Mouse (Mus musculus) 3134 (cell line): ENCODE data around the gene Apopt1.
A peak's percentile ranks its signal among the peaks of the same experiment; 100 is the strongest.

ENCODE experiments used
- DNase-seq: peaks from one replicate; pipeline ENCODE4 v3.0.0-alpha.2; 2011; ENCODE audit warnings: low spot score; ENCODE audit not compliant: insufficient read length; ENCODE audit errors: extremely low read depth

The Apopt1 gene

GRCm38 (mm10) chr12:111713004-111713651 is at the start of gene Apopt1, which contains the start of gene Bag5:
Gene Apopt1, plus strand, starts transcription at chr12:111713261.
Gene Bag5, minus strand, starts transcription at chr12:111713257.
- peak; percentile 89 for DNase-seq

- no peak for DNase-seq
These were observed 48.9 kb upstream of the Apopt1 start for GRCm38 (mm10) chr12:111664144-111664634.

- DNase-seq = no peak
These were observed 47.8 kb upstream of the Apopt1 start for GRCm38 (mm10) chr12:111665041-111665880.

- no peak for DNase-seq
These were observed 46.7 kb upstream of the Apopt1 start for GRCm38 (mm10) chr12:111666380-111666779.

- no peak for DNase-seq
These were observed 45.6 kb upstream of the Apopt1 start for GRCm38 (mm10) chr12:111667421-111667820.

GRCm38 (mm10) chr12:111668457-111668912 is 44.6 kb upstream of the Apopt1 start:
- peak; percentile 70 for DNase-seq

GRCm38 (mm10) chr12:111669000-111669788 is 43.9 kb upstream of the Apopt1 start:
- no peak for DNase-seq

GRCm38 (mm10) chr12:111669961-111670360 is 43.1 kb upstream of the Apopt1 start:
- no peak for DNase-seq

GRCm38 (mm10) chr12:111670371-111670971 is 42.6 kb upstream of the Apopt1 start:
- DNase-seq = no peak

GRCm38 (mm10) chr12:111670976-111671375 is 42.1 kb upstream of the Apopt1 start:
- no peak for DNase-seq

- no peak for DNase-seq
These were observed 41.6 kb upstream of the Apopt1 start for GRCm38 (mm10) chr12:111671431-111671902.

GRCm38 (mm10) chr12:111672176-111672575 is 40.9 kb upstream of the Apopt1 start, which contains the start of gene Ckb:
Gene Ckb, minus strand, starts transcription at chr12:111672338.
- no peak for DNase-seq

- no peak for DNase-seq
These were observed 40.5 kb upstream of the Apopt1 start for GRCm38 (mm10) chr12:111672581-111672980.

GRCm38 (mm10) chr12:111674850-111675486 is 38.1 kb upstream of the Apopt1 start:
- DNase-seq = no peak

GRCm38 (mm10) chr12:111675797-111676580 is 37.1 kb upstream of the Apopt1 start:
- no peak for DNase-seq

- DNase-seq = no peak
These were observed 35.6 kb upstream of the Apopt1 start for GRCm38 (mm10) chr12:111677421-111677820.

GRCm38 (mm10) chr12:111677882-111678669 is 35.0 kb upstream of the Apopt1 start, which contains the start of gene Trmt61a:
Gene Trmt61a, plus strand, starts transcription at chr12:111678105.
- DNase-seq = peak; percentile 86

- no peak for DNase-seq
These were observed 34.5 kb upstream of the Apopt1 start for GRCm38 (mm10) chr12:111678670-111678933.
